Mouse (Mus musculus) lung, postnatal 14 days (tissue): ENCODE results near the gene Lcn5.
A peak's percentile ranks its signal among the peaks of the same experiment; 100 is the strongest.
"Not testable (repeated sequence)": the region's sequence is repeated elsewhere in the genome, so short reads cannot be mapped to it uniquely, and the experiment has no call there.

Experiments
- DNase-seq: peaks from one replicate; pipeline ENCODE4 v3.0.0; 2021

The Lcn5 gene

GRCm38 (mm10) chr2:25682426-25682825, 24.7 kb downstream of the Lcn5 start, which contains the start of gene Lcn10:
Gene Lcn10, plus strand, starts transcription at chr2:25682726.
- DNase-seq, result no peak

GRCm38 (mm10) chr2:25686941-25687340, 29.2 kb downstream of the Lcn5 start:
- no peak for DNase-seq

DNA sequence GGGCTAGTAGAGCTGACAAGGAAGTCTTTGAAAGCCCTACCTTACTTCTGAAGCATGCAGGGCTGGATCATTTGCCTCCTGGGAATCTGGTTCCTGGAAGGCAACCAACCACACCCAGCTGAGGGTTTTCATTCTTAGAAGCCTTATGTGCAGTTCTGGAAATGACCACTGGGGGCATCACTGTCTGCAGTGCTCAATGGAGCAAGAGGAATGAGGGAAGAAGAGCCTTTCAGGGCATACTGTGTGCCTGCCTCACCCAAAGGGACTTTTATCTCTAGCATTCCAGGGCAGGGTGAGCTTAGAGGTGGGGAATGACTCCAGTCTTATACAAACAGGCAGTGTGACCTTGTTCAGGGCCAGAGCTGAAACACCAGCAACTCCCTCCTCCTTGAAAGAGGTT, 36.9 kb downstream of the Lcn5 start:
- peak; percentile 77 for DNase-seq

DNA sequence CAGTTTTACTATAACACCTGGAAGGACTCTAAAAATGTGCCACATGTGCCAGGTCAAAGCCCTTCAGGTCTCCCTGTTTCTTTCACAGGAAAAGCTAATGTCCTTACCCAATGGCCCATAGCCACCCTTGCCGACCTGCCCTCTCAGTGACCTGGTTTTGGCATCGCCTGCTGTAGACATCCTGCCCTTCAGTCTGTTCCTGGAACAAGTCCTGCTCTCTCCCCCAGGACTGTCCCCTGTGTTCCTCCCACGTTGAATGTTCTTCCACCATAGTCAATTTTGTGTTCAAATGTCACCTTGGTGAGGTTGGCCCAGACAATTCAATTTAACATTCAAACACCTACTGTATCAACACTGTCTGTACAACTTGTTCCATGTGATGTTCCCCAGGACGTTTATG, 39.2 kb downstream of the Lcn5 start:
- DNase-seq, result no peak

GRCm38 (mm10) chr2:25698696-25699095, 40.9 kb downstream of the Lcn5 start:
- no peak for DNase-seq

GRCm38 (mm10) chr2:25699743-25700142, 42.0 kb downstream of the Lcn5 start, which contains the start of gene Obp2a:
Gene Obp2a, plus strand, starts transcription at chr2:25700043.
- DNase-seq, result not testable (repeated sequence)

GRCm38 (mm10) chr2:25701001-25701400, 43.2 kb downstream of the Lcn5 start:
- DNase-seq, result no peak

DNA sequence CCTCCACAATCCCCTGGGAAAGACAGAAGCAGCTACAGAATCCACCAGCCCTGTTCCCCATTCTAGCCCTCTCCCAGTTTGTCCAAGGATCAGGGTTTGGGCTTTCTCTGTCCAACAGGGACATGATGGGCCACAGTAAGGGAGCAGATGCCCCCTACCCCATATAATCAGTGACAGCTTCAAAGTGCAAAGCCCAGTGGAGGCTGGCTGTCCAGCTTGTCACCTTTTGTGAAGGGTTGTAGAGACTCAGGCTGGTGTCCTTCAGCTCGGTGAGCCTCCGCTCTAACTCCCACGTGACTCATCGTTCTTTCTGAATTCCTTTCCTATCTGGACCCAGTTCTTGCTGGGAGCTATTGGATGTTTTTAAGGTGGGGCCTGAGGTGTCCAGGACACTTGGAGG, 46.0 kb downstream of the Lcn5 start:
- DNase-seq, result no peak

- DNase-seq, result peak; percentile 76
Measured at GRCm38 (mm10) chr2:25706643-25707481, 49.1 kb downstream of the Lcn5 start, which contains the start of gene Bmyc. Gene Bmyc, plus strand, starts transcription at chr2:25706739.

DNA sequence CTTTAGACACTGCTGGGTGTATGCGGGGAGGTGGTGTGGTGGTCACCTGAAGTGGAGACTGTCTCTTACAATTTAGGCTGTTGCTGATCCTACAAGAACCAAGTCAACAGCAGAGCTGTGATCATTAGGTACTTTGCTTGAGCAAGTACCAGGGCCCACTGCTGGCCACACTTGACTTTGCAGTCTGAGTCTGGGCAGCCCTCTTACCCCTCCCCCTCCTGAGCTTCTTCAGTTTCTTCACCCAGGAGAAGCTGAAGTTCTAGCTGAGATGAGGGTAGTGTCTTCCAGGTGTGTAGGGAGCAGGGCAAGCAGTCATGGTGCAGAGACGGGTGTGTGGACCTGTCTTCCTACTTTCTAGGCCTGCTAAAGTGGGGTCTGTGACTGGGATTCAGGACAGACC, 50.4 kb downstream of the Lcn5 start:
- DNase-seq, result no peak

DNA sequence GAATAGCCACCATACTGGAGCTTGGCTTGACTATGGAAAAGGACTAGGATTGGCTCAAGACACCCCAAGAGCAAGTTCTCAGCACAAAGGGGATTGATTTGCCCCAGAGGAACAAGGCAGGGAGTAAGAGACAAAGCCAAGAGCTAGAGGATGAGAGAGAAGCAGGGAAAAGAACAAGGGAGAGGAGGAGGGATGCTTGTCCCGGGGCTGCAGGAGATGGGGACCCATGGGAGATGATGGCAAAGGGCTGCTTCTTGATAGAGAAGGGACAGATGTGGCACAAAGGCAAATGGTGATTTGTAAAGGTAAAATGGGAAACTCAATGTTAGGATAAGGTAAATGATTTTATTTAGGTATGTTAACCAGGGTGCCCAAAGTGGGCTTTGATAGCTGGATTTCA, 51.3 kb downstream of the Lcn5 start:
- DNase-seq, result not testable (repeated sequence)

GRCm38 (mm10) chr2:25709791-25710190, 52.0 kb downstream of the Lcn5 start:
- DNase-seq, result not testable (repeated sequence)
